Mouse (Mus musculus) intestine, embryonic 15.5 days (tissue): ENCODE data around the gene Fam189b. TPM values are rescaled to one million over a fixed set of nuclear protein-coding genes. Genes with fewer than 3 reads are reported as not detected.

Experiments used
- ATAC-seq: fragments of 200-750 bp; cut with Nextera tagmentation; 2 replicates; pipeline ENCODE4 v1.8.0; 2017; ENCODE audit warnings: moderate TSS enrichment, moderate library complexity
- H3K27ac ChIP-seq: fragments of 300-500 bp; sonication (generic); 2 replicates; pipeline ENCODE4 v1.5.1; 2015; ENCODE audit warnings: mild to moderate bottlenecking, inconsistent platforms
- H3K27me3 ChIP-seq: fragments of 300-500 bp; sonication (generic); replicated peaks from 2 replicates; pipeline ENCODE4 v1.6.1; 2015; ENCODE audit warnings: inconsistent platforms
- H3K36me3 ChIP-seq: fragments of 300-500 bp; sonication (generic); 2 replicates; pipeline ENCODE4 v1.6.1; 2015; ENCODE audit warnings: inconsistent platforms
- H3K4me1 ChIP-seq: fragments of 300-500 bp; sonication (generic); replicated peaks from 2 replicates; pipeline ENCODE4 v1.6.1; 2015; ENCODE audit warnings: inconsistent platforms
- H3K4me2 ChIP-seq: fragments of 300-500 bp; sonication (generic); replicated peaks from 2 replicates; pipeline ENCODE4 v1.6.1; 2015; ENCODE audit warnings: mild to moderate bottlenecking, inconsistent platforms
- H3K4me3 ChIP-seq: fragments of 300-500 bp; sonication (generic); replicated peaks from 2 replicates; pipeline ENCODE4 v1.5.1; 2015; ENCODE audit warnings: inconsistent platforms
- H3K9ac ChIP-seq: fragments of 300-500 bp; sonication (generic); 2 replicates; pipeline ENCODE4 v1.6.1; 2015; ENCODE audit warnings: inconsistent platforms
- H3K9me3 ChIP-seq: fragments of 300-500 bp; sonication (generic); 2 replicates; pipeline ENCODE4 v1.6.1; 2016; ENCODE audit warnings: inconsistent platforms
- WGBS: fragments of 180-500 bp; shearing (Covaris S2); methylation state at CpG from one replicate; pipeline ENCODE4 v1.1.7; 2015; 5-methylcytosine and 5-hydroxymethylcytosine counted together
- polyA plus RNA-seq: library from polyadenylated mRNA; unstranded; fragments of >200 nt; fragmentation: Nextera tagmentation; extraction: Ambion mirVana; gene quantifications from 2 replicates; pipeline ENCODE4 v1.2.1, GENCODE M21; 2015

Gene Fam189b
- polyA plus RNA-seq, 1 experiment from 2014 or later, result 17.9 TPM

- Histone ChIP-seq H3K27me3 (0 out of 2 replicates have a peak, but pooled peaks cover 4% of the 10 kb centered on the region), H3K27ac (peak within 1 kb of the TSS; percentile 54; the same call in 1 of the 2 replicates), H3K4me3 (peak within 1 kb of the TSS; percentile 44), H3K4me2 (peak within 1 kb of the TSS; percentile 84), H3K36me3 (no peaks in the 10 kb centered on the region), H3K9ac (peak within 1 kb of the TSS; percentile 28; the same call in 1 of the 2 replicates), H3K4me1 (peaks cover 27% of the 10 kb centered on the region), H3K9me3 (no peaks in the 10 kb centered on the region)
- peak; percentile 16 for ATAC-seq
- WGBS, result 5% methylated on average over 21 of the region's 21 CpGs
Observed at GRCm38 (mm10) chr3:89226900-89227299, 44.0 kb downstream of the Fam189b start, which contains the start of gene Mtx1. TSS of gene Mtx1 (minus strand) at chr3:89227088.

- Histone ChIP-seq H3K4me1 (peaks cover 27% of the 10 kb centered on the region), H3K36me3 (no peaks in the 10 kb centered on the region), H3K27me3 (0 out of 2 replicates have a peak, but pooled peaks cover 4% of the 10 kb centered on the region), H3K9ac (peak overlapping the region; percentile 28; the same call in 1 of the 2 replicates), H3K27ac (peak overlapping the region; percentile 54; the same call in 1 of the 2 replicates), H3K4me2 (peak overlapping the region; percentile 84), H3K4me3 (peak overlapping the region; percentile 44), H3K9me3 (no peaks in the 10 kb centered on the region)
- 4% methylated on average over 41 of the region's 41 CpGs for WGBS
- peak; percentile 73 for ATAC-seq
Observed at GRCm38 (mm10) chr3:89227307-89228179, 44.6 kb downstream of the Fam189b start.

- Histone ChIP-seq H3K4me2 (peak overlapping the region; percentile 84), H3K36me3 (no peaks in the 10 kb centered on the region), H3K9me3 (no peaks in the 10 kb centered on the region), H3K4me1 (peaks cover 32% of the 10 kb centered on the region), H3K27ac (no peak overlapping the region), H3K27me3 (0 out of 2 replicates have a peak, but pooled peaks cover 4% of the 10 kb centered on the region), H3K4me3 (peak overlapping the region; percentile 44), H3K9ac (no peak overlapping the region)
- WGBS, result under 1% methylated on average over 20 of the region's 20 CpGs
- peak; percentile 78 for ATAC-seq
Observed at GRCm38 (mm10) chr3:89228180-89228549, 45.2 kb downstream of the Fam189b start.

GRCm38 (mm10) chr3:89228836-89229235 lies 45.9 kb downstream of the Fam189b start, which contains the start of gene Muc1:
TSS of gene Muc1 (plus strand) at chr3:89229057.
- WGBS, result 30% methylated on average over 10 of the region's 10 CpGs
- peak; percentile 22; the same call in 1 of the 2 replicates for ATAC-seq

GRCm38 (mm10) chr3:89229276-89229675 lies 46.3 kb downstream of the Fam189b start:
- Histone ChIP-seq H3K4me2 (peak overlapping the region; percentile 84; the same call in 1 of the 2 replicates), H3K36me3 (no peaks in the 10 kb centered on the region), H3K27me3 (0 out of 2 replicates have a peak, but pooled peaks cover 4% of the 10 kb centered on the region), H3K9me3 (no peaks in the 10 kb centered on the region), H3K27ac (no peak overlapping the region), H3K4me1 (peaks cover 40% of the 10 kb centered on the region), H3K4me3 (no peak overlapping the region), H3K9ac (no peak overlapping the region)
- ATAC-seq, result no peak
- WGBS, result 46% methylated on average over 4 of the region's 4 CpGs

More at GRCm38 (mm10) chr3:89228836-89229235, 45.9 kb downstream of the Fam189b start, which contains the start of gene Muc1:
- H3K27me3 ChIP-seq, result 0 out of 2 replicates have a peak, but pooled peaks cover 4% of the 10 kb centered on the region
- H3K4me1 ChIP-seq, result peaks cover 39% of the 10 kb centered on the region
- no peaks in the 10 kb centered on the region for H3K9me3 ChIP-seq
- no peaks in the 10 kb centered on the region for H3K36me3 ChIP-seq
- no peak within 1 kb of the TSS for H3K9ac ChIP-seq
- H3K4me2 ChIP-seq, result peak within 1 kb of the TSS; percentile 84
- H3K4me3 ChIP-seq, result peak within 1 kb of the TSS; percentile 44
- H3K27ac ChIP-seq, result no peak within 1 kb of the TSS

- H3K9ac ChIP-seq, result no peak overlapping the region
Observed at GRCm38 (mm10) chr3:89230561-89230960, 47.6 kb downstream of the Fam189b start.

GRCm38 (mm10) chr3:89231345-89231744 lies 48.4 kb downstream of the Fam189b start:
- Histone ChIP-seq H3K27ac (no peak overlapping the region), H3K4me2 (no peak overlapping the region), H3K9me3 (no peaks in the 10 kb centered on the region), H3K36me3 (no peaks in the 10 kb centered on the region), H3K27me3 (0 out of 2 replicates have a peak, but pooled peaks cover 4% of the 10 kb centered on the region), H3K9ac (no peak overlapping the region), H3K4me1 (peaks cover 35% of the 10 kb centered on the region), H3K4me3 (no peak overlapping the region)
- WGBS, result 66% methylated on average over 7 of the region's 7 CpGs
- ATAC-seq, result no peak

More at GRCm38 (mm10) chr3:89230561-89230960, 47.6 kb downstream of the Fam189b start:
- WGBS, result 83% methylated on average over 2 of the region's 2 CpGs
- Histone ChIP-seq H3K4me3 (no peak overlapping the region), H3K27ac (no peak overlapping the region), H3K9me3 (no peaks in the 10 kb centered on the region), H3K27me3 (0 out of 2 replicates have a peak, but pooled peaks cover 4% of the 10 kb centered on the region), H3K4me1 (peaks cover 40% of the 10 kb centered on the region), H3K36me3 (no peaks in the 10 kb centered on the region), H3K4me2 (no peak overlapping the region)
- ATAC-seq, result no peak

GRCm38 (mm10) chr3:89231772-89232275 lies 48.9 kb downstream of the Fam189b start:
- Histone ChIP-seq H3K36me3 (no peaks in the 10 kb centered on the region), H3K4me3 (no peak overlapping the region), H3K9ac (no peak overlapping the region), H3K27ac (no peak overlapping the region), H3K4me1 (peaks cover 30% of the 10 kb centered on the region), H3K4me2 (no peak overlapping the region), H3K27me3 (0 out of 2 replicates have a peak, but pooled peaks cover 4% of the 10 kb centered on the region), H3K9me3 (no peaks in the 10 kb centered on the region)
- ATAC-seq, result no peak
- 75% methylated on average over 16 of the region's 16 CpGs for WGBS

- peaks cover 22% of the 10 kb centered on the region for H3K4me1 ChIP-seq
- no peaks in the 10 kb centered on the region for H3K27me3 ChIP-seq
- no peak for ATAC-seq
- no peaks in the 10 kb centered on the region for H3K36me3 ChIP-seq
- no peak overlapping the region for H3K27ac ChIP-seq
- no peak overlapping the region for H3K4me2 ChIP-seq
- no peak overlapping the region for H3K4me3 ChIP-seq
- 55% methylated on average over 6 of the region's 6 CpGs for WGBS
- H3K9me3 ChIP-seq, result no peaks in the 10 kb centered on the region
- H3K9ac ChIP-seq, result no peak overlapping the region
Observed at GRCm38 (mm10) chr3:89232614-89233013, 49.7 kb downstream of the Fam189b start.

- peaks cover 22% of the 10 kb centered on the region; the same call in 1 of the 2 replicates for H3K4me1 ChIP-seq
- peak; percentile 62 for ATAC-seq
- no peak overlapping the region for H3K27ac ChIP-seq
- no peak overlapping the region for H3K4me2 ChIP-seq
- no peaks in the 10 kb centered on the region for H3K9me3 ChIP-seq
- H3K9ac ChIP-seq, result no peak overlapping the region
- no peaks in the 10 kb centered on the region for H3K27me3 ChIP-seq
- no peaks in the 10 kb centered on the region for H3K36me3 ChIP-seq
- WGBS, result 63% methylated on average over 14 of the region's 14 CpGs
- H3K4me3 ChIP-seq, result no peak overlapping the region
Observed at GRCm38 (mm10) chr3:89233562-89234110, 50.7 kb downstream of the Fam189b start.

GRCm38 (mm10) chr3:89236516-89236915 lies 53.6 kb downstream of the Fam189b start:
- no peak overlapping the region for H3K9ac ChIP-seq
- WGBS, result 91% methylated on average over 10 of the region's 10 CpGs
- H3K27ac ChIP-seq, result no peak overlapping the region
- no peaks in the 10 kb centered on the region for H3K36me3 ChIP-seq
- no peaks in the 10 kb centered on the region for H3K9me3 ChIP-seq
- no peak overlapping the region for H3K4me2 ChIP-seq
- no peak for ATAC-seq
- no peak overlapping the region for H3K4me3 ChIP-seq
- H3K4me1 ChIP-seq, result peaks cover 18% of the 10 kb centered on the region; the same call in 1 of the 2 replicates
- no peaks in the 10 kb centered on the region for H3K27me3 ChIP-seq

GRCm38 (mm10) chr3:89237682-89238081 lies 54.7 kb downstream of the Fam189b start:
- Histone ChIP-seq H3K27ac (no peak overlapping the region), H3K4me3 (no peak overlapping the region), H3K4me2 (no peak overlapping the region), H3K9me3 (no peaks in the 10 kb centered on the region), H3K36me3 (no peaks in the 10 kb centered on the region), H3K4me1 (peaks cover 17% of the 10 kb centered on the region; the same call in 1 of the 2 replicates), H3K27me3 (no peaks in the 10 kb centered on the region), H3K9ac (no peak overlapping the region)
- no peak for ATAC-seq
- WGBS, result 92% methylated on average over 21 of the region's 21 CpGs
